Mouse (Mus musculus): ENCODE data around the gene Meig1. TPM values are rescaled to one million over a fixed set of nuclear protein-coding genes. Genes with fewer than 3 reads are reported as not detected.
"Not testable (repeated sequence)": the region's sequence is repeated elsewhere in the genome, so short reads cannot be mapped to it uniquely, and the experiment has no call there.

The Meig1 gene
- total RNA-seq (2021) = 1 to 10 TPM in 1 of 2 experiments, under 1 TPM in 1; 0.93 to 1.5 TPM

- intact Hi-C loops (cut with DNase I) = no loop called here
Measured at GRCm38 (mm10) chr2:3422548-3422947, at the start of gene Meig1. Gene Meig1, minus strand, starts transcription at chr2:3422648.

GRCm38 (mm10) chr2:3456590-3456989 is 34.1 kb upstream of the Meig1 start:
- intact Hi-C loops (cut with DNase I) = no loop called here

More at GRCm38 (mm10) chr2:3422548-3422947, at the start of gene Meig1:
- no peak for DNase-seq

GRCm38 (mm10) chr2:3453096-3453495 is 30.6 kb upstream of the Meig1 start:
- intact Hi-C loops (cut with DNase I) = no loop called here
- DNase-seq = no peak

More at GRCm38 (mm10) chr2:3456590-3456989, 34.1 kb upstream of the Meig1 start:
- no peak for DNase-seq

GRCm38 (mm10) chr2:3449431-3449830 is 27.0 kb upstream of the Meig1 start:
- intact Hi-C loops (cut with DNase I) = no loop called here
- DNase-seq = no peak

- DNase-seq = no peak
- intact Hi-C loops (cut with DNase I) = no loop called here
Measured at GRCm38 (mm10) chr2:3445984-3446383, 23.5 kb upstream of the Meig1 start.

- intact Hi-C loops (cut with DNase I) = no loop called here
- DNase-seq = no peak
Measured at GRCm38 (mm10) chr2:3444206-3444605, 21.8 kb upstream of the Meig1 start.

- intact Hi-C loops (cut with DNase I) = no loop called here
- no peak for DNase-seq
Measured at GRCm38 (mm10) chr2:3437956-3438355, 15.5 kb upstream of the Meig1 start.

GRCm38 (mm10) chr2:3435369-3436061 is 13.1 kb upstream of the Meig1 start:
- intact Hi-C loops (cut with DNase I) = no loop called here
- no peak for DNase-seq

- DNase-seq = no peak
- intact Hi-C loops (cut with DNase I) = no loop called here
Measured at GRCm38 (mm10) chr2:3430956-3431355, 8.5 kb upstream of the Meig1 start.

GRCm38 (mm10) chr2:3424579-3424910 is 2.1 kb upstream of the Meig1 start:
- intact Hi-C loops (cut with DNase I) = no loop called here

GRCm38 (mm10) chr2:3423841-3424578 is 1.6 kb upstream of the Meig1 start, which contains the start of gene Dclre1c:
Gene Dclre1c, plus strand, starts transcription at chr2:3424131.
- intact Hi-C loops (cut with DNase I) = no loop called here
- peak; percentile 92 for DNase-seq

More at GRCm38 (mm10) chr2:3424579-3424910, 2.1 kb upstream of the Meig1 start:
- no peak for DNase-seq

GRCm38 (mm10) chr2:3420157-3420556 is 2.3 kb downstream of the Meig1 start:
- intact Hi-C loops (cut with DNase I) = loop anchor here (2.0 kb wide), 1 partner anchor 55 kb away; the partner anchor contains the start of gene Suv39h2
- DNase-seq = no peak

- intact Hi-C loops (cut with DNase I) = loop anchor here (5.0 kb wide), 1 partner anchor 82 kb away; the partner anchor contains the start of gene Acbd7
- peak; percentile 97 to 98 for DNase-seq
Measured at GRCm38 (mm10) chr2:3418883-3419431, 3.5 kb downstream of the Meig1 start.

- intact Hi-C loops (cut with DNase I) = loop anchor here (5.0 kb wide), 1 partner anchor 78 kb away; the partner anchor contains the start of gene Acbd7
- DNase-seq = no peak
Measured at GRCm38 (mm10) chr2:3415676-3416075, 6.8 kb downstream of the Meig1 start.

- intact Hi-C loops (cut with DNase I) = loop anchor here (5.0 kb wide), 1 partner anchor 322 kb away; no protein-coding TSS in a partner anchor
- peak; percentile 48 to 66 for DNase-seq
Measured at GRCm38 (mm10) chr2:3414241-3414640, 8.2 kb downstream of the Meig1 start.

- intact Hi-C loops (cut with DNase I) = no loop called here
- no peak for DNase-seq
Measured at GRCm38 (mm10) chr2:3407756-3408155, 14.7 kb downstream of the Meig1 start.

- intact Hi-C loops (cut with DNase I) = no loop called here
- DNase-seq = no peak
Measured at GRCm38 (mm10) chr2:3405981-3406380, 16.5 kb downstream of the Meig1 start.

- DNase-seq; intact Hi-C loops (cut with DNase I): not testable (repeated sequence)
Measured at GRCm38 (mm10) chr2:3397110-3397509, 25.3 kb downstream of the Meig1 start, which contains the start of gene Olah. Gene Olah, minus strand, starts transcription at chr2:3397210.

- intact Hi-C loops (cut with DNase I) = no loop called here
- no peak for DNase-seq
Measured at GRCm38 (mm10) chr2:3391945-3392344, 30.5 kb downstream of the Meig1 start.

- DNase-seq = no peak
- intact Hi-C loops (cut with DNase I) = no loop called here
Measured at GRCm38 (mm10) chr2:3387105-3387860, 35.2 kb downstream of the Meig1 start.

GRCm38 (mm10) chr2:3365127-3365526 is 57.3 kb downstream of the Meig1 start:
- no peak for DNase-seq
- intact Hi-C loops (cut with DNase I) = no loop called here
